Mouse (Mus musculus) ovary, adult 10 weeks (tissue): ENCODE measurements around the gene Tmem243. TPM values are rescaled to one million over a fixed set of nuclear protein-coding genes. Genes with fewer than 3 reads are reported as not detected.

Experiments
- polyA plus RNA-seq: library from polyadenylated mRNA; stranded (reverse); fragments of 350-450 nt; fragmentation: Illumina TruSeq; extraction: RNeasy Lipid Tissue Mini Kit (QIAGEN cat#74804); gene quantifications from one replicate; pipeline ENCODE4 v1.2.3, GENCODE M21; 2014

Tmem243 gene
- 48.8 TPM for polyA plus RNA-seq

DNA sequence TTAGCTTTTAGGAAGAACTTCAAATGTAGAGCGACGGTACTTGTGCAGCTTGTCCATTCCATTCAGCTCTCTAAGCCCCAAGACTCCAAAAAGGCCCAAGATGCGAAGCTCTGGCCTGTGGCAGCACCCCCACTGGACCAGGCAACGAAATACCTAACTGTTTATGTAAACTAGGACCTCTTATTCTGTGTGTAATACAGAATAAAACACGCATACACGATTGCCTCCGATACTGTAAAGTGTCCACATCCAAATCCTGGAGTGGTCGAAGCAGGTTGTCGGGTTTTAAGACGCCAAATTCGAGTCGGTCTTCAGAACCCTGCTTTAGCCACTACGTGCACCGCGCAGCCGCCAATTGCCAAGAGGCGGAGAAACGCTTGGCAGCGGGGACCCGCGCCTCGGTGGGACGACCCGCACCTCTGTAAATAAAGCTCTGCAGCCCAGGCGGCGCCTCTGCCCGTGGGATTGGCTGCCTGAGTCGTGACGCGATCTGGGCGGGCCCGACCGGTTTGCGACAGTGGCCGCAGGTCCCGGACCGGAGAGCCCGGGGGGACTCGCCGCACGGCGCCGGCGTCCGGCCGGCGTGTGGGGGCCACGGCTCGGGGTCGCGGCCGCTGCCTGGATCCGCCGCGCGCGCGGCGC, at the start of gene Tmem243:
Gene Tmem243, plus strand, starts transcription at position 462 of the 642 bp plus-strand sequence.

GRCm38 (mm10) chr5:9161456-9162041, 61.1 kb downstream of the Tmem243 start, which contains the start of gene Dmtf1:
Dmtf1 (minus strand) TSS chr5:9161776.

Other genes starting within 250 kb of the Tmem243 start
- gene Abcb4, start 207.0 kb upstream of the Tmem243 start, polyA plus RNA-seq: 0.63 TPM
- 116 TPM for gene Crot, start 103.3 kb upstream of the Tmem243 start, polyA plus RNA-seq
- 68.5 TPM for gene Dmtf1, start 61.1 kb downstream of the Tmem243 start, polyA plus RNA-seq
- 10.2 TPM for gene 9330182L06Rik, start 165.4 kb downstream of the Tmem243 start, polyA plus RNA-seq